Mouse (Mus musculus) lung, adult 2 months (tissue): ENCODE measurements around the gene Dhrs9.

Experiments
- CTCF ChIP-seq: fragments of 200-500 bp; IDR thresholded peaks from 2 replicates; pipeline ENCODE4 v1.5.1; 2011; ENCODE audit warnings: mild to moderate bottlenecking, low read length, control low read depth; ENCODE audit not compliant: insufficient read depth
- POLR2A ChIP-seq: fragments of 200-500 bp; IDR thresholded peaks from 2 replicates; pipeline ENCODE4 v1.6.1; 2011; ENCODE audit warnings: low read depth, mild to moderate bottlenecking, control low read depth, low read length, borderline replicate concordance; ENCODE audit errors: extremely low read depth

DNA sequence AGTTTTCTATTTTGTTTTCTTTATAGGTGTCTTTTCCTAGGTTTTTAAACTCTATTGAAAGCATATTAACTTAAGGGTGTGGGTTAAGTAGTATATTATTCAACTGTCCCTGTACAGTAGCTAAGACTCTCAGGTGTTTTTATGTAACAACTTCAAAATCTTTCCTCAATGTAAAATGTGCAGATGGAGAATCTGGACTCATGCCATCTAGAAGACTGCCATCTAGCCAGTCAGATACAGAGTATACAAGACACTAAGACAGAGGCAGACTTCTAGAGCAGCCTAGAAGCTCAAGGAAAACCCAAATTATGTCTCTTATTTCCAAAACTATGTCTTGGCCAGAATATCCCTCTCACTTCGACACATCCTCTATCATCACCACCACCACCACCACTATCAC, 45.8 kb downstream of the Dhrs9 start:
- TF ChIP-seq POLR2A (no peak), CTCF (no peak)
